Mouse (Mus musculus) hindbrain, embryonic 16.5 days (tissue): ENCODE results near the gene Ttc38. TPM values are rescaled to one million over a fixed set of nuclear protein-coding genes. Genes with fewer than 3 reads are reported as not detected.

ENCODE experiments used
- polyA plus RNA-seq: library from polyadenylated mRNA; unstranded; fragments of >200 nt; fragmentation: Nextera tagmentation; extraction: Ambion mirVana; gene quantifications from 2 replicates; pipeline ENCODE4 v1.2.1, GENCODE M21; 2015

The Ttc38 gene
- polyA plus RNA-seq, 1 experiment from 2014 or later = 3.2 TPM

Other genes starting within 250 kb of the Ttc38 start
- gene Wnt7b, start 249.8 kb upstream of the Ttc38 start, polyA plus RNA-seq = 26.4 and 35.4 TPM in 2 replicates
- gene Ppara, start 97.3 kb upstream of the Ttc38 start, polyA plus RNA-seq = 2.7 and 2.9 TPM in 2 replicates
- 21.9 and 24.9 TPM in 2 replicates for gene Cdpf1, start 20.6 kb upstream of the Ttc38 start, polyA plus RNA-seq
- gene Pkdrej, start 10.6 kb upstream of the Ttc38 start, polyA plus RNA-seq = 0.05 and 0.08 TPM in 2 replicates
- gene Gtse1, start 27.4 kb downstream of the Ttc38 start, polyA plus RNA-seq = 6.2 and 8.3 TPM in 2 replicates
- 47.6 and 50.3 TPM in 2 replicates for gene Trmu, start 47.0 kb downstream of the Ttc38 start, polyA plus RNA-seq
- gene Celsr1, start 201.5 kb downstream of the Ttc38 start, polyA plus RNA-seq = 0.76 and 1.2 TPM in 2 replicates
- gene Gramd4, start 225.4 kb downstream of the Ttc38 start, polyA plus RNA-seq = 18.4 and 30.4 TPM in 2 replicates